Mouse (Mus musculus) liver (tissue): Measurements from ENCODE around the gene Mbd6.
"Not testable (repeated sequence)": the region's sequence is repeated elsewhere in the genome, so short reads cannot be mapped to it uniquely, and the experiment has no call there.

ENCODE experiments used
- DNase-seq: peaks from one replicate; pipeline ENCODE4 v3.0.0-alpha.2; 2020; ENCODE audit warnings: mixed read lengths

Gene Mbd6

DNA sequence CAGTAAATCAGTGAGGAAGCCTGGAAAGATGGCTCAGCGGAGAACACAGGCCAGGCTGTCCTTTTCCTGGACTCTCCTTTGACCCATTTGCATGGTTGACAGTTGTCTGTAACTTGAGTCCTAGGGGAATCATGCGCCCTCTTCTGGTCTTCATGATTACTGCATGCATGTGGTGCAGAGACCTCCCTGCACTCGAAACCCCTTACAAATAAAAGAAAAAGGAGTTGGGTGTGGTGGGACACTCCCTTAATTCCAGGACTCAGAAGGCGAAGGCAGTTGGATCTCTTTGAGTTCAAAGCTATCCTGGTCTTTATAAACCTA, 23.5 kb upstream of the Mbd6 start:
- peak; percentile 85 for DNase-seq

DNA sequence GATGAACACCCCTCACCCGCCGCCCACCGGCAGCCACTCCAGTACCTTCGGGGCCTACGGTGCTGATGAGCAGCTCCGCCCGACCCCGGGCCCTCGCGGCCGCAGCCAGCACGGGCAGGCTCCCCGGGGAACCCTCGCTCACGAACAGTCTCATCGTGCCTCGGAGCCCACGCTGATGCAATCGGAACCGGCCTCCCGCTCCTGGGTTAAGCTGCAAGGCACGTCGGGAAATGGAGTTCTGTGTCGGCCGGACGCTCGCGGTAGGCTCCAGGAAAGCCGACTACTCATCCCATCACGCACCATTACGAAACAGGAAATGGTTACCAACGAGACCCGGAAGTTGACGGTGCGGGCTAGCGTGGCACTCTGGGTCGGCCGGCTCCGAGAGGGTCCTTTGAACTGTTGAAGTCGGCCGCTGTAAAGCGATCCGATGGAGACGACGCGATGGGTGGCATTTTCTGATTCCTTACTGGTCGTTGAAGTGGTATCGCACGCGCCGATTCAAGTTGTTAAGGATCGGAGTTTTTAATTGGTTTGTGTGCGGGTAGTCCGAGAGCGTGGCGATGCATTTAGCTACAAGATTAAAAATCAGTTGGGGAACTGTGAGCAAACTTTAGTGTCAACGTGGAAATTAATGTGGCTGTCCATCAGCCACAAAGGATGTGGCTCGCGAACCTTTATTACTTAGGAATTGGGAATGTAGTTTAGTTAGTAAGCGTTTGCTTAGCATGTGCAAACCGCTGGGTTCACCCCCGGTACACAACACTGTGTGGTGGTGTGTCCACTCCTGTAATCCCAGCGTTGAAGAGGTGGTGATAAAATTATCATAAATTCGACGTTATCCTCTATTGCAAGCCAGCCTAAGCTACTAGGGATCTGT, 22.9 kb upstream of the Mbd6 start, which contains the start of gene Mars:
Gene Mars (minus strand): TSS at position 311 of the 880 bp plus-strand sequence.
- DNase-seq: peak; percentile 93

DNA sequence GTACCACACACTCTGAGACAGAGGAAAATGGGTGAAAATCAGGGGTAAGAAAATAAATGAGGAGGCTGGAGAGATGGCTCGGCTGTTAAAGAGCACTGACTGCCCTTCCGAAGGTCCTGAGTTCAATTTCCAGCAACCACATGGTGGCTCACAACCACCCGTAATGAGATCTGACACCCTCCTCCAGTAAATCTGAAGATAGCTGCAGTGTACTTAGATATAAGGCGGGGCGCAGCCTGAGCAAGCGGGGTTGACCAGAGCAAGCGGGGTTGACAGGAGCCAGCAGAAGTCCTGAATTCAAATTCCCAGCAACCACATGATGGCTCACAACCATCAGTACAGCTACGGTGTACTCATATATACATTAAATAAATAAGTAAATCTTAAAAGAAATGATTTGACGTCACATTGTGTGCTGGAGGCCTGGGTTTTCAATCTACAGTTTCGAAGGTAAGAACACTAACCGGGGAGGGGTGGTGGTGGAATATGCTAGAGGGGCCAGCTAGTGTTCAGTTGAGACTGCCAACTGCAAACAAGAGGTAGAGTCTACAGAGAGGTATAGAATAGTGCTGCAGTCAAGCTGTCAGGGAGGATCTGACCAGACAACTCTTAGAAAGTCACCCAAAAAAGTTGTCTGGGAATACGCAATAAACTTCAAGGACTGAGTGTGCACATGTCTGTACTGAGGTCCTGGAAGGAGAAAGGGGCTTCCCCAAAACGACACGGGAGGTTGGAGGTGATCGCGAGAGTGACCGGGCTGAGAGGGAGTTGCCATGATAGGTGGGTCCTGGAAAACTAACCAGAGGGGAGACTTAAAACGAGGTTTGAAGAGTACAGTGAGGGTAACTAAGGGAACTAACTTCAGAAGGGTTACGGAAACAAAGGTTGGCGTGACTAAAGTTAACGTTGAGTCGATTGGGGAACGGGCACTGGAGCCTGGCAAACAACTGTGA, 22.0 kb upstream of the Mbd6 start:
- peak; percentile 56 for DNase-seq

DNA sequence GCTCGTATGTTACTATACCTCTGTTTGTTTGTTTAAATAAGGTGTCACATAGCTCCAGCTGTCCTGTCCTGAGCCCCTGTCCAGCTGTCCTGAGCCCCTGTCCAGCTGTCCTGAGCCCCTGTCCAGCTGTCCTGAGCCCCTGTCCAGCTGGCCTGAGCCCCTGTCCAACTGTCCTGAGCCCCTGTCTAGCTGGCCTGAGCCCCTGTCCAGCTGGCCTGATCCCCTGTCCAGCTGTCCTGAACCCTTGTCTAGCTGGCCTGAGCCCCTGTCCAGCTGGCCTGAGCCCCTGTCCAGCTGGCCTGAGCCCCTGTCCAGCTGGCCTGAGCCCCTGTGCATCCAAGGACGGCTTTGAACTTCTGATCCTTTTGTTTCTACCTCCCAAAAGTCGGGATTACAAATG, 20.3 kb upstream of the Mbd6 start:
- not testable (repeated sequence) for DNase-seq

DNA sequence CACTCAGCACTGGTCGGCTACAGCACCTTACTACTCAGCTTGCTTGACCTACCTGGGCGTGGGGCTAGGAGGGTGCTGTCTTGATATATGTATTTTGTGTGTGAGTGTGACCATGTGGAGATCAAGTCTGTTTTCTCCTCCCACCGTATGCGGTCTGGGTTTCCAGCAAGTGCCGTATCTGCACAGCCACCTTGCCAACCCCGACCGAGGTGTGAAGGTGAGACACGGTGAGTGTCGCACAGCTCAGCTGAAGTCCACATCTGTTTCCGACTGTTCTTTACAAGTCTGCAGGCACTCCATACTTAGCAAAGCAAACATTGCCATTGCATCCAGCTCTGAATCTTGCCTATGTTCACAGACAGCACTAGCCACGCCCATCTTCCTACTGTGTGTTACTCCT, 14.3 kb upstream of the Mbd6 start:
- no peak for DNase-seq

DNA sequence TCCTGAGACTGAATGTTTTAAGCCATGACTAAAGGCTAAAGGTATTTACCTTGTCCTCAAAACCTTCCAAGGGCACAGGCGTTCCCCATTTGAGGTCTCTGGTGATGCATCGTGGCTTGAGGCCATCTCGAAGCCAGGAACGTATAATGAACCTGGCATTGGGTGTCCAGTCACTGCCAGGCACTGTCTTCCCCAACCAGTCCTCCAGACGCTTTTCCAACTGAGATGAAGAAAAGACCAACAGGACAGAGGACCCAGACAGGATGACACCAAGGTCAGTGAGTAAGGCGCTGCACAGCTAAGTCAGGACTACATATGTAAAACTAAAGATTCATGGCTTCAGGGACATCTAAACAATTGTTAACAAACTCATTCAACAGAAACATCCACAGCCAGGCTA, 11.5 kb upstream of the Mbd6 start:
- no peak for DNase-seq

DNA sequence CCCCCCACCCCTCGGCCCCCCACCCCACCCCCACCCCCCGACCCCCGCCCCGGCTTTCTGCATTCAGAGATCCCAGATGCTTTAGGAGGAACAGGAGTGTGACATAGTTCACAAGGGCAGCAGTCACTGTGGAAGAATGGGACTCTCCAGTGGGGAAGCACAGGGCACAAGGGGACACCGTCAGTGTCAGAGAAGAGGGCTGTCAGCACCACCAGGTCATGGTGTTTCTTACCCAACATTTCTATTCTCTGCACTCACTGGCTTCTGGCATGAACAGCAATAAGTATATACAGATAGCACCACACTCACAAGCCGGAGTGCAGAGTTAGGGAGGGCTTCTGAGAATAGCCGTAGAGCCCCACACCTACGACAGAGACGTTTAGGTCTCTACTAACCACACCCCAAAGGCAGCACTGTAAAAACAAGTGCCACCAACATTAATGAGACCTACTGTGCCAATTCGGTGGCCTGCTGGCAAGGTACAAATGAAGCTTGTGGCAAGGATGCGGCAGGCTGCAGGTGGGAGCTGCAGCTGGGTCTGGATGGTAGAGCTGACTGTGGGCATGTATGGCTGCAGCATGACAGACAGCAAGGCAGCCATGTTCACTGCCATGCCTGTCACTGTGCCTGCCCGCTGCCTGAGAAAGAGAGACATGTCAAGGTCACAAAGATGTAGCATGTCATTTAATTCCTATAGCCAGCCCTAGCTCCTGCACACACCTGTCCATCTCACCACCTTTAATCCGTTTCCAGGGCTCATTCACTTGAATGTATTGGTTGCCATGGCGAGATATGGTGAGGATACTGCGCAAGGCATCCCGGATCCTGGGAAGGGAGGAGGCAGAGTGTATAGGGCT, 8.4 kb upstream of the Mbd6 start:
- DNase-seq: no peak

DNA sequence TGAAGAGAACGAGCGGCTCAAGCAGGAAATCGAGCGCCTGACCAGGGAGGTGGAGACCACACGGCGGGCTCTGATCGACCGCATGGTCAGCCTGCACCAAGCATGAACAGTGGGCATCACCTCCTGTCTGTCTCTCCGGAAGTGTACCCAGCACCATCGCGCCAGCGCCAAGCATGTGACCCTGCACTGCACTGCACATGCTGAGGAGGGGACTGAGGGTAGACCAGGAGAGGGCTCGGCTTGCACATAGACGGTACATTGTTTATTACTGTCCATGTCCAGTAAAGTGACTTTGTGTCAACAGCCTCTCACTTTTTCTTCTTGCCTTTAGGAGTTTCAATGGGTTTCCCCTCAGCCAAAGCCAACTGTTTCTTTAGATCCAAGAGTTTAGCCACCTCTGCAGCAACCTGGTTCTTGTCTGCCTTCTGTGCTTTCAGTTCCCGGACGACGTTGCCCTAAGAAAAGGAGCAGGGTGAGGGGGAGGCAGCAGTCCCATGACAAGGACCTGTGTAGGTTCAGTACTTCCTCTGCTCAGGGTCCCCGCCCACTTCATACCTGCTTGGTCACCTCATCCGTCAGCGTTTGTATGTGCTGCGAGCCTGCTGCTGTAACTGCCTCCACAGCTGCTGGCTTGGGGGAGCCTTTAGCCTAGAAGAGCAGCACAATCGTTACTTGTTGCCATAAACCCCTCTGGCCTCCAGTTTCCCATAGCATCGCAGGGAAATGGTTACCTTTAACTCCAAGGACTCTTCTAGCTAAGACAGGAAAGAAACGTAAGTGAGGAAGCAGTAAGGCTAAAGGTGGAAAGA, 7.4 kb upstream of the Mbd6 start:
- DNase-seq: no peak

DNA sequence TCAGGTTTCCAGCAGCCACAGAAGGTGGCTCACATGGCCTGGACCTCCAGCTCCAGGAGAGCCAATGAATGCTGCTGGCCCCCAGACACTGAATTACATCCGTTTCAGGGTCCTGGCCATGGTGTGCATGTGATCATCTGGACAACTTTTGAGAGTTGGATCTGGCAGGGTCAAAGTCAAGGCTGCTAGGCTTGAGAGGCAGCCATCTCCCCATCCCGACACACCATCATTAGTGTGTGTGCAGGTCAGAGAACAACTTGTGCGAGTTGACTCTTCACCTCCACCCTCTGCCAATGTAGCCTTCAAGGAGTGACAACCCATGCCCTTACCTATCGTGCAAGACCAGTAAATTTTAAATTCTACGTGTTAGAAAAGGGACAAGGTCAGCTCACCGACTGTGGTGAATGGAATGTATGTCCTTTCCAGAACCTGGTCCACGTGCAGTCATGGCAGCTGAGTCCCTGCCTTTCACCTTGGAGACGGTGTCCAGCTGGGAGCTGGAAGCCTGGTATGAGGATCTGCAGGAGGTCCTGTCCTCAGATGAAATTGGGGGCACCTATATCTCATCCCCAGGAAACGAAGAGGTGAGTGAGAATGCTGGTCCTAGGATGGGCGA, 6.2 kb upstream of the Mbd6 start:
- no peak for DNase-seq

DNA sequence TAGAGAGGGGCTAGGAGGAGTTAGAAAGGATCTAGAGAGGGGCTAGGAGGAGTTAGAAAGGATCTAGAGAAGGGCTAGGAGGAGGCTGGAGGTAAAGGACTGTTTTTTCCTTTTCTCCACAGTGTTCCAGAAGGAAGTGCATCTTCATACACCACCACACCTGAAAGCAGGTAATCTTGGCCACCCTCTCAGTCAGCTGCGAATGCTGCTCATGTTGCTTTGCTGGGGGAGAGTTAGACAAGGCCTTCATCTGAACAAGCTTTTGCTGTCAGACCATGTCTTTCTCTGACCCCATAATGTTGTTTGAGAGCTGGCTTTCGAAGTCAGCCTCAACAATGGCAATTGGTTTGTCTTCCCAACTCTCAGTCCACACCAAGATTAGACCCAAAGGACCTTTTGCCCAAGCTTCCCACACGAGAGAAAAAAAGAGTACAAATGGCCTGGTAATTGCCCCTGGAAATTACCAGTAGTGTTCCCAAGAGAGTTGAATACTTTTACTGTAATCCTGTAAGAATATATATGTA, 4.8 kb upstream of the Mbd6 start:
- DNase-seq: no peak

DNA sequence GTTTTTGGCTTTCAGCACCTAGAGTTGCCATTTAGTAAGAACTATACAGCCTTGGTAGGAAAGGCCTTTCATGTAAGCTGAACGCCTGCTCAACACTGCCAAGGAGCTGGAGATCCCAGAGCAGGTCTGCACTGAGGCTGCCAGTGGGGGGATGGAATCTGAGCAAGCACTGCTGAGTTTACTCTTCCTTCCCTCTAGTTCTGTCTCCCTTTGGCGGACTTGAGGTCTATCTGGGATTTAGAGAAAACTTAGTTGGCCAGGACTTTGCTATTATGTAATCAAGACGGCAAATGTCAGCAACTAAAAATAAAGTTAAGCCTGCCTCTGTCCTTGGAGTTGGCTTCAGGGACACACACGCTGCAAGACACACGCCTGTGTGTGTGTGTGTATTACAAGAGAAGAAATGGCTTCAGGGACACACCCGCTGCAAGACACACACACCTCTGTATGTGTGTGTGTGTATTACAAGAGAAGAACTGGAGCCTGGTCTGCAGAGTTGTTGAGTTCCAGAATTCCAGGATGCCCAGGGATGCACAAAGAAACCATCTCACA, 4.2 kb upstream of the Mbd6 start:
- no peak for DNase-seq

DNA sequence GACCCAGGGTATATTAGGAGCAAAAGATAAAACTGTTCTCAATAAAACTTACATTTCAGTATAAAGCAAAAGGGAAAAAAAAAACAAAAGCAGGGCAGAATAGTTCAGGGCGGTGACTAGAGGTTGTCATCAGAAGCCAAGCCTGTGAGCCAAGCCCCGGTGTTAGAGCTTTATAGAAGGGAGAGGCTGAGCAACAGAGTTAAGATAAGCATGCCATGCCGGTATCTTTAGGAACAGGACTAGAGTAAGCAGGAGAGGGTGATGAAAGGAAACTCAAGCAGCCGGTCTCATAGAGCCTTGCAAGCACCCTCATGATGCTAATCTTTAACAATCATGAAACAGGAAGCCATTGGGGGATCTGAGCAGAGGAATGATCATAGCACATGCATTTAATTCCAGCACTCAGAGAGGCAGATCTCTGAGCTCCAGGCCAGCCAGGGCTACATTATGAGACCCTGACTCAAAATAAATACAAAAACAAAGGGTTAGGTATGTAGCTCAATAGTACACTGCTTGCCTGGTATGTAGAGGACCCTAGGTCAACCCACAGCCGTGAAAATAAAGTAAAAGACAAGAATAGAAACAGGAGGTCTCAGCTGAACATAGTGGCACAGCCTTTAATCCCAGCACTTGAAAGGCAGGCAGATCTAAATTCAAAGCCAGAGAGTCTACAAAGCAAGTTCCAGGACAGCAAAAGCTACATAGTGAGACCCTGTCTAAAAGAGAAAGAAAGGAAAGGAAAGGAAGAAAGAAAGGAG, 3.2 kb upstream of the Mbd6 start:
- peak; percentile 81 for DNase-seq

DNA sequence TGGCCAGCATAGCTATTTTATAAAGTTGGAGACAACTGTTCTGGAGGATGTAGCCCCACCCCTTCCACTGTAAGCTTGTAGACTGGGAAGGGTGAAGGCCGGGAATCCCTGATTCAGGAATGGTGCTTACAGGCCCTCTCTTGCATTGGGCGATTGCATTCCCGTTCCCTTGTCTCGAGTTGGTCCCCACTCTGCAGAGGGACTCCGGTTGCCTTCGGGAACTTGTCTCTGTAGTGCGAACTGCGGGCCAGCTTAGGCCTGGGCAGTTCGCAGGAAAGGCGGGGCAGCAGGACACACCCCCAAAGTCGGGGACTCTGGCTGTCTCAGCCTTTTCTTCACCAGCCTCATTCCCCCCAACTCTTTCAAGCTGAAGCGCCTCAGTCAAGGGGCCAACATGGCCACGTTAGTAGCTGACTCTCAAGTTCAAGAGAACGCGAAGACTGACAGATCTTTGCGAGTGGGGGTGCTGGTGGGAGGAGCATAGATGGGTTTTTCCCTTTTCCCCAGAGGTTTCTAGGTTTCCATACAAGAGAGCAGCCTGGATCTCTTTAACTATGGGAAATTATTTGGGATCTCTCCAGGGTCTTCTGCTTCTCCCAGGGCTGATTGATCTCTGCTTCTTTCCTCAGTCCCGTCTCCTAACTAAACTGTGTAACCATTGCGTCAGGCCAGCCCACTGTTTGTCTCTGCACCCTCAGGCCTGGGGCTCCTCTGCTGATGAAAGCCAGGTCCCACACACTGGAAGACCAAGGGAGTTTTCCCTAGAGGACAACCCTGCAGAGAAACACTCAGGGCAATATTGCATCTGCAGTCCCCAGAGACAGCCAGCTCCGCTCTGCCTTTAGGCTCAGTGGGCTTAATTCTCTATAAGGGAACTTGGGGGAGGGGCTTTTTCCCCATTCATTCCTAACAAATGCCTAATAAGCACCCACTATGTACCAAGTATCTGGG, 2.4 kb upstream of the Mbd6 start:
- peak; percentile 82 for DNase-seq

DNA sequence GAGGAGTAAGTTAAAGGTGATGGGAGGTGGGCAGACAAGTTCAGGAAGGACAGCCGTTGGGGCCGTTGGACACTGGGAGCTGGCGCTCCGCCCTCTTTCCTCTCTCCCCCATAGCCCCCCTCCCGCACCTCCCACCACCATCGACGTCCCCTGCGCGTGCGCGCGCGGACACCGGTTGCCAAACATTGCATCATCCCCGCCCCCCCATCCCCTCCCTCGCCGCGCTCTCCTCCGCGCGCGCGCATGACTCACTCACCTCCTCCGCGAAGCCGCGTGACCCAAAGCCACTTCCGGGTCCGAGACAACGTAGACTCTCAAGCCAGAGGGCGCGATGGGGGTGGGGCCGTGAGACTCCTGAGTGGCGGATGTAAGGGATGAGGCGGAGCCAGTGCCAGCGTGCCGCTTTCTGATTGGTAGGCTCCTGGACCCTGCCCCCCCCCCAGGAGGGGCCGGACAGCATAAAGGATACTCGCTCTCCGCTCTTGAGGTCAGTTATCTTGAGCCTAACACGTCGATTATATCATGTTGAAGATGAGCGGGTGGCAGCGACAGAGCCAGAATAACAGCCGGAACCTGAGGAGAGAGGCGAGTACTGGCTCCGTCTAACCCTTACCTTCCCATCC, 1.6 kb upstream of the Mbd6 start:
- DNase-seq: peak; percentile 100

DNA sequence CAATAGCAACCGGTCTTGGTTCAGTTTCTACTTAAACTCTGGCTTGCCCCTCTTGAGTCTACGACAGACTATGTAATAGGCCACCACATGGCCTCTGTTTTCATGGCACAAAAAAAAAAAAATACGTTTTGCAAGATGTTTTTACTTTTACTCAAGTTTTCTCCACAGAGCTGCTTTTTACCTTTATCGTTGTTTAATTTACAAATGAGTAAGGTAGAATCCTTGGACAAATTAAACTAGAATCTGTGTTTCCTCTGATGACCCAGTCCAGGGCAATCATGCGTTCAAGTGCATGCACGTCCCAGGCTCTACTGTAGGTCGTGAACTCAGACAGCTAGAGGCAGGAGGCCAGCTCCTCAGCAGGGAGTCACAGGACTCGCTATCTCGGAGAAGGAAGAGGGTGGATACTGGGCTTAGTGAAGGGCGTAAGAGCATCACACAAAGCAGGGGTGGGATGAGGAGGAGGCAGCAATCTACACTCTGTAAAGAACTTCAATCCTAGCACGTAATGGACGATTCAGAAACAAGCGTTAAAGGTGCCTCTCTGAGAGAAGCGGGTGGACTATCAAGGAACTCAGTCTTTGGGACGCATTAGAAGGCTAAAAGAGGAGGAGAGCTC, 864 bp upstream of the Mbd6 start:
- DNase-seq: peak; percentile 79

DNA sequence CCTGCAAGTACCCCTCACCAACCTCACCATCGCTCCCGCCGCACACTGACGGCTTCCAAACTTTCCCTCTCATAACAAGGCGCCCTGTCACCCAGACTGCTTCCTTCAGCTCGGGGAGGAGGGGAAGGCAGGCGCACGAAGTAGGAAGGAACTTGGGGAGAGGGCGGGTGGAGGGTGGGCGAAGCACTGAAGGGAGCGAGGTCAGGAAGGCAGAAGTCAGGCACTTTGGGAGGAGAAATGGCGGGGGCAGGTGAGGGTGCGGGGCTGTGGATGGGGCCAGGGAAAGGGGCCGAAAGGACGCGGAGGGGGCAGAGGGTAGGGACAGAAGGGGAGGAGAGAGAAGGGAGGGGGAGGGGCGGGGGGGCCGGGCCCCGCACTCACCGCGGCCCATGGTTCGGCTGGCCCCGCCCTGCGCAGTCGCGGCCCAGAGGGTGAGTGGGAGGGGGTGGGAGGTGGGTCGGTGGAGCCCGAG, 454 bp downstream of the Mbd6 start:
- DNase-seq: no peak

DNA sequence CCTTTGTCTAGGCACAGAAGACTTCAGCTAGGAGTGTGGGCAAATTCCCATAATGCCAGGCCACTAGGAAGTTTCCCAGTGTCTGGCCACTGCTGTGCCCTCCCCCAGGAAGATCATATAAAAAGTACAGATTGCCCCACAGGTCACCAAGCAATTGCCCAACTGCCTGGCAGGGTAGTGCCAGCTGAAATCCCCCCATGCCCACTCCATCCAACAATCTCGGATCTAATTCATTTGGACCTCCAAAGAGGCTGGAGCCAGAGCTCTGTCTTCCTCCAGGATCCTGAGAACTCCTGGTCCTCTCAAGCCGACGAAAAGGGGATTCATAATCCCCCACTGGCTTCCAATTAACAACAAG, 903 bp downstream of the Mbd6 start:
- DNase-seq: no peak
